Mouse (Mus musculus) forebrain, embryonic 12.5 days (tissue): ENCODE measurements around the gene Snx1. TPM values are rescaled to one million over a fixed set of nuclear protein-coding genes. Genes with fewer than 3 reads are reported as not detected.

Experiments used
- ATAC-seq: fragments of 200-750 bp; cut with Nextera tagmentation; 2 replicates; pipeline ENCODE4 v1.8.0; 2017; ENCODE audit warnings: moderate TSS enrichment; ENCODE audit not compliant: low FRiP score
- H3K27ac ChIP-seq: fragments of 300-500 bp; sonication (generic); 2 replicates; pipeline ENCODE4 v1.5.1; 2016; ENCODE audit warnings: mild to moderate bottlenecking
- H3K27me3 ChIP-seq: fragments of 300-500 bp; sonication (generic); 2 replicates; pipeline ENCODE4 v1.6.1; 2016; ENCODE audit warnings: mild to moderate bottlenecking
- H3K36me3 ChIP-seq: fragments of 300-500 bp; sonication (generic); replicated peaks from 2 replicates; pipeline ENCODE4 v1.6.1; 2016; ENCODE audit warnings: mild to moderate bottlenecking
- H3K4me1 ChIP-seq: fragments of 300-500 bp; sonication (generic); 2 replicates; pipeline ENCODE4 v1.6.1; 2016
- H3K4me2 ChIP-seq: fragments of 300-500 bp; sonication (generic); 2 replicates; pipeline ENCODE4 v1.6.1; 2016; ENCODE audit warnings: mild to moderate bottlenecking, moderate library complexity
- H3K4me3 ChIP-seq: fragments of 300-500 bp; sonication (generic); replicated peaks from 2 replicates; pipeline ENCODE4 v1.5.1; 2016; ENCODE audit warnings: mild to moderate bottlenecking
- H3K9ac ChIP-seq: fragments of 300-500 bp; sonication (generic); 2 replicates; pipeline ENCODE4 v1.6.1; 2016; ENCODE audit warnings: mild to moderate bottlenecking
- H3K9me3 ChIP-seq: fragments of 300-500 bp; sonication (generic); 2 replicates; pipeline ENCODE4 v1.6.1; 2016
- WGBS: fragments of 180-500 bp; shearing (Covaris S2); methylation state at CpG from one replicate; pipeline ENCODE4 v1.1.7; 2016; 5-methylcytosine and 5-hydroxymethylcytosine counted together
- polyA plus RNA-seq: library from polyadenylated mRNA; unstranded; fragments of >200 nt; fragmentation: Nextera tagmentation; extraction: Ambion mirVana; gene quantifications from 2 replicates; pipeline ENCODE4 v1.2.1, GENCODE M21; 2016

The Snx1 gene
- polyA plus RNA-seq, 1 experiment from 2014 or later: 130 TPM

DNA sequence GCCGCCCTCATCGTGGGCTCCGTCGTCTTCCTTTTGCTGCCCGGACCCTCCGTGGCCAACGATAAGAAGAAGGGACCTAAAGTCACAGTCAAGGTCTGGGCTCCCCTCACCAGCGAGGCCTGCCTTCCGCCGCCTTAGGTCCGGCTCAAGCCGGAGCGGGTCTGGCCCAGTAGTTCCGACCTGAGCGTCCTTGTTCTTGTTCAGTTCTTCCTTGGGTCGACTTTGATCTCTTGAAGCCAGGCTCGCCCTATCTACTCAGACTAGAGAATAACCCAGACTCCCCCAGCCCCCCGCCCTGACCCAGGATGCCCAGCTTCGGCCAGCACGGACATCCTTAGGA lies 66.1 kb downstream of the Snx1 start:
- Histone ChIP-seq H3K4me2 (peak overlapping the region; percentile 68), H3K9me3 (no peaks in the 10 kb centered on the region), H3K4me3 (peak overlapping the region; percentile 69), H3K27me3 (no peaks in the 10 kb centered on the region), H3K27ac (peak overlapping the region; percentile 78), H3K36me3 (peaks cover 27% of the 10 kb centered on the region), H3K9ac (peak overlapping the region; percentile 82), H3K4me1 (peaks cover 20% of the 10 kb centered on the region)
- ATAC-seq: peak; percentile 34
- WGBS: under 1% methylated on average over 20 of the region's 20 CpGs

DNA sequence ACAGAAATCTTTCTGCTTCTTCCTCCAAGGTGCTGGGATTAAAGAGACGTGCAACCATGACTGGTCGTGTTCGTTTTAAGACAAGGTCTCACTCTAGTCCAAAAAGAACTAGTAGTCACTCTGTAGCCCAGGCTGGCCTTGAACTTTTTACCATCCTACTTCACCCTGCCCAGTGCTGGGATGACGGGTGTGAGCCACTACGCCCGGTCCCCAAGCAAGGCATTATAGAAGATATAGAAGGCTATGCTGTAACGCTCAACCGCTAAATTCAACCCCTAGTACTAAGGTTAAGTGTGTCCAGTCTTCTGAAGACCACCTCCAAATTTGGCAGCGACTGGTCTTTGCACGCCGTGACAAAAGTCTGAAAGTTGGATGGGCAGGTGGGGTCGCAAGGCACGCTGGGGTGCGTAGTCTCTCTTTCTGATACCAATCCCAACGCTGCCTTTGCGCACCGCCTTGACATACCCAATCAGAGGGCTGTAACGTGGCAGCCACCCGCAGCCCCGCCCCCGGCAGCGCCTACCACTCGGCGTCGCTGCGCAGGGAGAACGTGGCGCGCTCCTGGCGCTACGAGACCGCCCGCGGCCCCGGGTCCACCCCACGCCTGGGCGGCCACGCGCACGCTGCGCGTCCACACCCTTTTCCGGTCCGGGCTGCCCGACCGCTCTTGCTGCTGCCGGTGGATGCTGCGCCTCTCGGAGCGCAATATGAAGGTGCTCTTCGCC lies 66.6 kb downstream of the Snx1 start, which contains the start of gene Ppib:
Ppib (plus strand) TSS at position 640 of the 725 bp plus-strand sequence.
- H3K4me1 ChIP-seq: peaks cover 20% of the 10 kb centered on the region
- peaks cover 23% of the 10 kb centered on the region for H3K36me3 ChIP-seq
- peak within 1 kb of the TSS; percentile 69 for H3K4me3 ChIP-seq
- H3K27me3 ChIP-seq: no peaks in the 10 kb centered on the region
- ATAC-seq: peak; percentile 98
- H3K9ac ChIP-seq: peak within 1 kb of the TSS; percentile 82
- 1% methylated on average over 51 of the region's 51 CpGs for WGBS
- peak within 1 kb of the TSS; percentile 78 for H3K27ac ChIP-seq
- no peaks in the 10 kb centered on the region for H3K9me3 ChIP-seq
- peak within 1 kb of the TSS; percentile 68 for H3K4me2 ChIP-seq

DNA sequence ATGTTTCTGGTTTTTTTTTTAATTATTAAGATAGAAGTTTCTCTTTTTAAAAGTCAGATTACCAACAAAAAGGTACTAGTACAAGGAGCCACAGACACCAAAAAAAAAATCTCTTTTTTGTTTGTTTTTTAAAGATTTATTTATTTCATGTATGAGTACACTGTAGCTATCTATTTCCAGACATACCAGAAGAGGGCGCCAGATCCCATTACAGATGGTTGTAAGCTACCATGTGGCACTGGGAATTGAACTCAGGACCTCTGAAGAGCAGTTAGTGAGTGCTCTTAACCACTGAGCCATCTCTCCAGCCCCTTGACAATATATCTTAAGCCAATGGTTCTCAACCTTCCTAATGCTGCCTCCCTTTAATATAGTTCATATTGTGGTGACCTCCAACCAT lies 72.8 kb downstream of the Snx1 start:
- H3K4me2 ChIP-seq: no peak overlapping the region
- ATAC-seq: no peak
- no peak overlapping the region for H3K4me3 ChIP-seq
- H3K9ac ChIP-seq: no peak overlapping the region
- WGBS: 45% methylated on average over 1 of the region's 1 CpGs
- no peaks in the 10 kb centered on the region for H3K9me3 ChIP-seq
- H3K27ac ChIP-seq: no peak overlapping the region
- no peaks in the 10 kb centered on the region for H3K27me3 ChIP-seq
- H3K4me1 ChIP-seq: no peaks in the 10 kb centered on the region
- H3K36me3 ChIP-seq: no peaks in the 10 kb centered on the region

DNA sequence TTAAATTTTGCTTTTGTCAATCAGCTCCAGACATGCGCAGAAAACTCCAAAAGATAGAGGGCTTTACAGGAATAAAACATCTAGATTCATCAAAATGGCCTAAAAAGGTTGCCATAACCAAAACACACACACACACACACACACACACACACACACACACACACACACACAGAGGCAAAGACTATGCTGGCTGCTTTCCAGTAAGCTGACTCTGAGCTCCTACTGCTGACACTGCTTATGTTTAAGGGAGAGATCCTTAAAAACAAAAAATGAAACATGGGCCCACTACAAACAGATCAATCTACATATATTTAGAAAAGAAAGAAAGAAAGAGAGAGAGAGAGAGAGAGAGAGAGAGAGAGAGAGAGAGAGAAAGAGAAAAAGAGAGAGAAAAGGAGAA lies 73.7 kb downstream of the Snx1 start:
- Histone ChIP-seq H3K4me2 (no peak overlapping the region), H3K27ac (no peak overlapping the region), H3K9me3 (no peaks in the 10 kb centered on the region), H3K27me3 (no peaks in the 10 kb centered on the region), H3K4me1 (no peaks in the 10 kb centered on the region), H3K9ac (no peak overlapping the region), H3K4me3 (no peak overlapping the region), H3K36me3 (no peaks in the 10 kb centered on the region)
- ATAC-seq: no peak
- 88% methylated on average over 1 of the region's 1 CpGs for WGBS

DNA sequence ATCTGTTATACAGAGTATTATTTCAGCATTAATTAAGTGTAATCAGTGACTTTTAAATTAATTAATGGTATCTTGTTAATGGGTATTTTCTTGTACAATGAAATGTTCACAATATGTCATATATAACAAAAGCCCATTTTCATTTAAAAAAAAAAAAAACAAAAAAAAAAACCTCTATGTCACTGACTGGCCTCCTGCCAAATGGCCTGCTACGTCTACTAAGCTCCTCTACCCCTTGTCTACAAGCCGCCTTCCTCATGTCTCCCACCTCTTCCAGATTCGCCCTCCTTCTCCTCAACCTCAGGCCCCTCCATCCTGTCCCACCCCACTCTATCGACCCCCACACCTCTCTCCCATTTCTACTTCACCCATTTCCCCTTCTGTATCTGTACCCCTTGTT lies 74.9 kb downstream of the Snx1 start:
- H3K9ac ChIP-seq: no peak overlapping the region
- H3K27me3 ChIP-seq: no peaks in the 10 kb centered on the region
- H3K4me3 ChIP-seq: no peak overlapping the region
- 69% methylated on average over 4 of the region's 4 CpGs for WGBS
- H3K4me2 ChIP-seq: no peak overlapping the region
- H3K36me3 ChIP-seq: no peaks in the 10 kb centered on the region
- H3K9me3 ChIP-seq: no peaks in the 10 kb centered on the region
- no peaks in the 10 kb centered on the region for H3K4me1 ChIP-seq
- H3K27ac ChIP-seq: no peak overlapping the region
- no peak for ATAC-seq

DNA sequence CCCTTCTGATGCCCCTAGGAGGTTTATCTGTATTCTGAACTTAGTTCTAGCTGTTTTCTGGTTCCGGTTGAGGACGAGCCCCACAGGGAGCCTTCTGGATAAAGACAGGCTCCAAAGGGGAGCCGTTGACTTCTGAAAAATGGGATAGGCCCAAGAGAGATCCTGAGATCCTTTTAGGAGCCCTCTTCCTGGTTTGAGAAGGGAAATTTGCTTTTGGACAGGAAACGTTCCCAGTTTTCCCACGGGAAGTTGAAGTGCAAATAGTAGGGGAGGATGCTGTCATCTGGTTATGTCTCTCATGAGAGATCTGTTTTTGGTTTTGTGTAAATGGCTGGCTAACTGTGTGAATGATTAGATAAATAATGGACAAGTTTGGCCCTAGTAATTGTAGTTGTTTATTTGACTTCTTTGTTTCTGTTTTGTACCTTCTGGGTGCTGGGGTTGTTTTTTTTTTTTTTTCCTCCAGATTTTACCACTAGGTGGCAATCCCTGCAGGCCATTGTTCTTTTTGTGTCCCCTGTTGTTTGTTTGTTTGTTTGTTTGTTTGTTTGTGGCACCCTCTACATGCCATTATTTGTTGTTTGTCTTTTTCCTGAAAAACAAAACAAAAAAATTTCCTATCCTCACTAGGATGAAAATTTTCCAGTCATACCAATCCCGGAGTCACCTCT lies 76.3 kb downstream of the Snx1 start:
- Histone ChIP-seq H3K4me2 (no peak overlapping the region), H3K27me3 (no peaks in the 10 kb centered on the region), H3K9me3 (no peaks in the 10 kb centered on the region), H3K9ac (no peak overlapping the region), H3K27ac (no peak overlapping the region), H3K4me3 (no peak overlapping the region), H3K36me3 (no peaks in the 10 kb centered on the region), H3K4me1 (no peaks in the 10 kb centered on the region)
- no peak for ATAC-seq
- WGBS: 79% methylated on average over 6 of the region's 6 CpGs

DNA sequence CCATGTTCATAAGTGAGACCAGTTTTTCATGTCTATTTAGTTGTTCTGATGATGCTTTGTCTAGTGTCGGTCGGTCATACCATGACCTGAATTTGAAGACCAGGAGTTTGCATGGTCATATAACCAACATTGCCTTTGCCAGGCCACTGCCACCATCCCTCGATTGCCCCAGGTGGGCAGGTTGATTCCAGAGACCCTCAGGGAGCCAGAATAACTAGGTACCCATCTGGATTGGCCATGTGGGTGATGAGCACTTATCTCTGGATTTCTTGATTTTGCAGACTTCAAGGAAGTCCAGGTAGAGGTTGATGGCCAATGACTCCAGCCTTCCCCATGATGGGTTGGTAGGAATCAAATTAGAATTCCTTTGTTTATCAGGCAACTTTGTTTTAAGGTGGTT lies 83.1 kb downstream of the Snx1 start:
- H3K9ac ChIP-seq: no peak overlapping the region
- H3K27ac ChIP-seq: no peak overlapping the region
- peaks cover 21% of the 10 kb centered on the region for H3K36me3 ChIP-seq
- H3K4me3 ChIP-seq: no peak overlapping the region
- no peak overlapping the region for H3K4me2 ChIP-seq
- no peaks in the 10 kb centered on the region for H3K9me3 ChIP-seq
- no peaks in the 10 kb centered on the region for H3K27me3 ChIP-seq
- 96% methylated on average over 3 of the region's 3 CpGs for WGBS
- H3K4me1 ChIP-seq: no peaks in the 10 kb centered on the region
- ATAC-seq: no peak

DNA sequence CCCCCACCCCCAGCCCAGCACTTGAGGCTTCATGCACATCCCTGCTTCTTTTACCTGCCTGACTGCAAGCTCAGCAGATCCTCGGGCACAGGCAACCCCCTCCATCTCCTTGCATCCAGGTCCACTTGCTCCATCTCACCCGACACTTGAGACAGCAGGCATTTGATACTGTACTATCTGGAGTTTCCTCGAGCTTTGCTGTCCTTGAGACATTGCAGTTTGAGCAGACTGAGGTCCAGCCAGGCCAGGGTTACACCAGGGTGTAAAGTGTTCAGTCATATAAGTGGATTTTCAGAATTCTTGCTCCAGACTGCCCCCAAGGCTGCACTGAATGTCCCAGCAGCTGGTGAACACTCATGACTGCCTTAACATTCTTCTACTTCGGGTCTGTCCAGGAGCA lies 84.1 kb downstream of the Snx1 start:
- Histone ChIP-seq H3K4me1 (no peaks in the 10 kb centered on the region), H3K4me3 (no peak overlapping the region), H3K36me3 (peaks cover 24% of the 10 kb centered on the region), H3K9ac (no peak overlapping the region), H3K27ac (no peak overlapping the region), H3K9me3 (no peaks in the 10 kb centered on the region), H3K4me2 (no peak overlapping the region), H3K27me3 (no peaks in the 10 kb centered on the region)
- 90% methylated on average over 4 of the region's 4 CpGs for WGBS
- ATAC-seq: no peak

DNA sequence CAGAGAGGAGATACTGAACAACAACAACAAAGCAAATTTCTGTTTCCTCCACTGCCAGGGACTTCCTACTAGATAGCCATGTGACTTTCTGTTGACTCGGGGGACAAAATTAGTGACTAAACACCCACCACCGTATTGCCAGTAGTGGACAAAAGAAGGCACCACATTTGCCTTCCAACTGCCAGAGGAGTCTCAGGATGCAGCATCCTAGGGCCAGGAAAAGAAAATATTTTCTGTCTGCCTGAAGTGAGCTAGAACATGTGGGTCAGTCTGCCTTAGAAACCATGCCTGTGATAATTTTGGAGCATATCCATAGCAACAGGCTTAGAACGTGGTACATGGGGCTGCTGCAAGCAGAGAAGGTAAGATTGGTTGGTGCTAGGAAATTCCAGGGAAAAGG lies 85.6 kb downstream of the Snx1 start:
- Histone ChIP-seq H3K9me3 (no peaks in the 10 kb centered on the region), H3K36me3 (peaks cover 24% of the 10 kb centered on the region), H3K9ac (no peak overlapping the region), H3K4me3 (no peak overlapping the region), H3K27me3 (no peaks in the 10 kb centered on the region), H3K4me2 (no peak overlapping the region), H3K27ac (no peak overlapping the region), H3K4me1 (no peaks in the 10 kb centered on the region)
- no peak for ATAC-seq
- WGBS: 87% methylated on average over 3 of the region's 3 CpGs

DNA sequence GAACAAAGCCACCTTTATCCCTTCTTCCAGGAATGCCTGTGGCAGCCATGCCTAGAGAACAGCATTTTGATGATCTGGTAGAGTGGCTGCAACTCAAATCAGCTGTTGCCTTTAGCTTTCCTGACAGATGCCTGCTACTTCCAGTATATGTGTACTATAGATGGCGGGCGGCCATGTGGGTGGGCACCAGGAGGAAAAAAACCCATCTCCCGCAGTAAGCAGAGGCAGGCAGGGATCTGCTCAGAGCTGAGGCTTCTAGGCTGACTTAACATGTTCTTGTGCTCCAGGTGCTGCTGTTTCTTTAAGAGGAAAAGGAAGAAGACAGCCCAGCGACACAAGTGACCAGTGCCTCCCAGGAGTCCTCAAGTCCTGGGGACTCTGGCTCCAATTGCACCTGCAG lies 87.1 kb downstream of the Snx1 start:
- ATAC-seq: no peak
- Histone ChIP-seq H3K27me3 (no peaks in the 10 kb centered on the region), H3K4me1 (no peaks in the 10 kb centered on the region), H3K9ac (no peak overlapping the region), H3K9me3 (no peaks in the 10 kb centered on the region), H3K4me2 (no peak overlapping the region), H3K27ac (no peak overlapping the region), H3K36me3 (peaks cover 24% of the 10 kb centered on the region), H3K4me3 (no peak overlapping the region)
- WGBS: 85% methylated on average over 4 of the region's 4 CpGs

DNA sequence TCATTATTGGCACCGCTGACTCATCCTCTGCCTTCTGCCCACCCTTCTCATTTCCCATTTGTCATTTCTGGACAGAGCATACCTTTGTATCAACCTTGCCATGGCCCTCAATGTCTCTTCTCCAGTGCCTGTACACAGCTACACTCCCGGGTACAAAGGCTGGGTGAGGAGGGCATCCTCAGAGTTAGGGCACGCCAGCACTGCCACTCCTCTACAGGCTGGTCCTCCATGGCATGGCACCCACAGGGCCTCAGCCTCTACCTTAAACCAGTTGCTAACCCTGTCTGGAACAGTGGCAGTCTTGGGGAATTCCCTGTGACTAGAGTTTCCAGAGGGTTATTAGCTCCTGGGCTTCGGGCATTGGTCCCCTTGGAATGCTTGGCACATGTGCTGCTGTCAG lies 87.8 kb downstream of the Snx1 start:
- Histone ChIP-seq H3K4me1 (no peaks in the 10 kb centered on the region), H3K9ac (no peak overlapping the region), H3K4me2 (no peak overlapping the region), H3K36me3 (peaks cover 24% of the 10 kb centered on the region), H3K27ac (no peak overlapping the region), H3K9me3 (no peaks in the 10 kb centered on the region), H3K27me3 (no peaks in the 10 kb centered on the region), H3K4me3 (no peak overlapping the region)
- no peak for ATAC-seq
- WGBS: 94% methylated on average over 4 of the region's 4 CpGs
